Mouse (Mus musculus): ENCODE results near the gene Clmp. TPM values are rescaled to one million over a fixed set of nuclear protein-coding genes. Genes with fewer than 3 reads are reported as not detected.
A peak's percentile ranks its signal among the peaks of the same experiment; 100 is the strongest.

Gene Clmp
- total RNA-seq, 2 experiments from 2014 or later = 1.3 to 1.4 TPM

DNA sequence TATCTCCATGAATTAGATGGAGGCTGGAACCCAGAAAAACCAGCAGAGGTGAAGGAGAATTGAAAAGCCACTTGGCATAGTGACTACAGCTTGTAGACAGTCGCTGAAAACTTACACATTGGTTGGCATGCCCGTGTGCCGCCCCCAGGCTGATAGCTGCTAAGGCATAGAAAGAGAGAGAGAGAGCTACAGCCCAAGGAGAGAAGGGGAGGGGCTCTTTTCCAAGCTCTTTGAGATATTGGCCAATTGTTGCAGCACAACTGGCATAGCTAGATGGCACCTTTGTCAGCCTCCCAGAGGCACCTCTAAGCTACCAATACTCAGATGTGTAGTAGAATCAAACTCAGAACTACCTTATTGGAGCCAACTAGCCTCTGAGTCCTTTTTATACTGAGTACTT lies 1.8 kb downstream of the Clmp start:
- no peak for ATAC-seq (ENCODE audit: poor library complexity, severe bottlenecking)

- ATAC-seq (ENCODE audit: poor library complexity, severe bottlenecking) = no peak
Measured at GRCm38 (mm10) chr9:40690511-40690910, 4.7 kb downstream of the Clmp start.

GRCm38 (mm10) chr9:40693026-40693425 lies 7.3 kb downstream of the Clmp start:
- no peak for ATAC-seq (ENCODE audit: poor library complexity, severe bottlenecking)

GRCm38 (mm10) chr9:40693768-40694167 lies 8.0 kb downstream of the Clmp start:
- no peak for ATAC-seq (ENCODE audit: poor library complexity, severe bottlenecking)

DNA sequence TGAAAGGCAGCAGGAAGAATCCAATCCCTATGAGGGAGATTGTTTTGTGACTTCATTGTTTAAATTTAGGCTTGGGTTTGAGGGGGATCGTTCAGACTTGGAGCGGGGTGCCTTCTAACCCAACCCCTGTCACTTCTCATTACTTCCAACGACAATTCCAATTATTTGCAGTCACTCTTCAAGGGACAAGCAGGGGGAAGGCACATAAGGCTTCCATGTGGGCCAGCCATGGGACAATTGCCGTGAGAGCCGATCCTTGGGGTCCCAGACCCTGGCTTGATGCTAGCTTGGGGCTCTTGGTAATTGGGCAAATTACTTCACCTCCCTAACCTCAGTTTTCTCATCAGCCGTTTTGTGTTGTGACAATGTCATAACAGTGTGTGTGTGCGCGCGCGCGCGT lies 8.5 kb downstream of the Clmp start:
- no peak for ATAC-seq (ENCODE audit: poor library complexity, severe bottlenecking)

DNA sequence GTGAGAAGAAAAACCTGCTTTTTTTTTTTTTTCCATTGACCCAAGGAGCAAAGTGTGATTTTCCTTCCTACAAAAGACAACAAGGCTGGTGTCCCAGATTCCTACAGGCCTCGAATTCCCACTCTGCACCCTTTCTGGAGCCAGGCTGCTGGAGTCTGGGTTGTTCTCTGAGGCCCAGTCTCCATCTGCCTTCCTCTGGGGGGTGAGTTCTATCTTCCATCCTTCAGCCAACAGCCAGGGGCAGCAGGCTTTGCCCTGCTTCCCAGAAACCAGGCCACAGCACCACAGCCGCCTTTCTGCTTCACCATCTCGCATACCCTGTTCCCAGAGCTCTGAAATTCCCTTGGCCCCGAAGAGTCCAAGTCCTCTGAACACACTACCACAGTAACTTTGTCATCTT lies 10.3 kb downstream of the Clmp start:
- no peak for ATAC-seq (ENCODE audit: poor library complexity, severe bottlenecking)

GRCm38 (mm10) chr9:40699194-40699593 lies 13.4 kb downstream of the Clmp start:
- peak; percentile 73 for ATAC-seq (ENCODE audit: poor library complexity, severe bottlenecking)

DNA sequence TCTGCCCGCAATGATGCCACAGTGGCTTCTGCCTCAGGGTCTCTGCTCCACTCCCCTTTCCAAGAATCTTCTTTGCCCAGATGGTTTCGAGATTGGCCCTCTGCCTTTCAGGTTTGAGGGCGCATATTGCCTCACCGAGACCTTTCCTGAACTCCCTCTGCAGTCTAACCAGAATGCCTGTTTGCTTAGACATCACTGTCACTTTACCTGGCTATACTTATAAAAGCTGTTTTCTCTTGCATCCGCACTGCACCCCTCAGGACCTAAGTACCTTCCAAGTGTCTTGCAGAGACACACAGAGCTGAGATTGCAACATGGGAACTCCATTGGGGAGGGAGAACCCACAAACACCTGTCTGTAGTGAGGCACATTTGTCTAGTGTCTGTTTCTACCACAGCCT lies 14.5 kb downstream of the Clmp start:
- ATAC-seq (ENCODE audit: poor library complexity, severe bottlenecking) = no peak

DNA sequence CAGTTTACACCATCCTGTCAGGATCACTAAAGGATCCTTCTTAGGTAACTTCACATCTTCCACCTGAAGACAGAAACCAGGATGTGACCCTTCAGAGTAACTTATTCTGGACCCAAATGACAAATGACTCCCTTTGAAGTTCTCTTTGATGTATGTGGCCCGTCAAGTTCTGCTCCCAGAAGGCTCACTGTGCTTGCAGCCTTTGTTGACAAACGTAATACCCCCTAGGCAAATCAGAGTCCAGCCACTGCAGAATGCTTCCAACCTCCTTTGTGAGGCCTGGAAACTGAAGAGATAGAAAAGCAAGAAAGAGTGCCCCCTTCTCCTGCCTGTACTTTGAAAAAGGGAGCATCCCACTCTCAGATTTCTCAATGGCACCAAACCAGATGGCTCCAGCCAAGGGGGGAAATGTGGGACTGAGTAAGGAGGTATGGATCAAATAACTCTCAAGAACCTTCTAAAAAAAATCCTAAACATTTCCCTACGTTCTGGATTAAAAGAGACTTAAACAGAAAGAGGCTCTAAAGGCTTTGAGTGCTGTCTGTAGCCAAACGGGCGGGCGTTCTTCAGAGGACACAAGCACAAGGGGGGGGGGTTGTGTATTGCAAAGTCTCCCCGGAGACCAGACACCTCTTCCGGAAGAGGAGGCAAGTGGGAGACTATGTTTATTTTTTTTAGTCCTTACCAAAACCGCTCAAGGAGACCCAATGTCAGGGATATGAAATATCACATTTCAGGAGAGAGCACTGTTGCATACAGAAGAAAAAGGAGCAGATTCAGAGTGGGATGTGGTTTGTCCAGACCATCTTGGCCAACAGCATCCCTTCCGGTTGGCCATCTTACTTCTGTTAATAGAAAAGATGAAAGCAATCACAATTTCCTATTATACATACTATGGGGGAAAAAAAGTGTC lies 18.9 kb downstream of the Clmp start:
- no peak for ATAC-seq (ENCODE audit: poor library complexity, severe bottlenecking)

DNA sequence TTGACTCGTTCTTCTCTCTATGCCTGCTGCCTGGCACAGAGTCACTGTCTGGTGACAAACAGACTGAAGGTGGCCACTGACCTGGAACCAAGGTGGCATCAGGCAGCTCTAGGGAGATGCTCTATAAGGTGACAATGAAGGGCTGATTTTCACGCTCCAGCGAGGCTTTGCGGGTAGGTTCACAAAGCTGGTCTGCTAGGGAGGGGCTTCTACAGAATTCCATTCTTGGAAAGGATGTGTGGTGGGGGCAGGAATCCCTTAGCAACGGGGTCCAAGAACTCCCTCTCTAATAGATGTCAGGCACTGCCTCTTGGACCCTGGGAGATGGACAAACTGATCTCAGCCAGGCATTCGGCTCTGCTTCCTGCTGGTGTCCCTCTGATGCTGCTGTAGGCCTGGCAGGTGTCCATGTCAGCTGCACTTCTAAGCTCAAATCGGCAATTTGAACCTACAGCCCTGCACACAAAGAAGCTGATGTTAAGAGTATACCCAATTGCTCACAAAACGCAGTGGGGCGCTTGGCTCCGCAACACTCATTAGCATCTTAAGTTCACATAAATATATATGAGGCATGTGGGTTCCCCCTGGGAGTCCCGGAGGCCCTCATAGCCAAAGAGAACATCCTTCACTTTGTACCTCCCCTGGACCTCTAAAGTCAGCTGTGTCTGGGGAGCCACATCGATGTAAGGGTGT lies 22.8 kb downstream of the Clmp start:
- no peak for ATAC-seq (ENCODE audit: poor library complexity, severe bottlenecking)

DNA sequence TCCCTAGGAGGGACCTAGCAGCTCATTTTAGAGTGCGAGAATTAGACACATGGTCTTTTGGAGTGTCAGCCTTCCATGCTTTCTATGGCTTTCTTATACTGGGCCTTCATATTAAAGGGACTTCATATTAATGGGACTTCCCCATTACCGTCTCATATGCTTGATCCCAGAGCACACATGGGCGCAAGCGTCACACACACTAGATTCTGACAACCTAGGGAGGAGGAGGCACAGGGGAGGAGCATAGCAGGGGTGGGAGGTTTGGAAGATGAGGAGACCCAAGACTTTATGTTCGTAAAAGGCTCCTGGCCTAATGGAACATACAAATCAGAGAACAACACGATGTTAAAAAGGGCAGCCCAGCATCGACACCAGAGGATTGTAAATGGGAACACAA lies 23.4 kb downstream of the Clmp start:
- no peak for ATAC-seq (ENCODE audit: poor library complexity, severe bottlenecking)

GRCm38 (mm10) chr9:40709587-40709986 lies 23.8 kb downstream of the Clmp start:
- no peak for ATAC-seq (ENCODE audit: poor library complexity, severe bottlenecking)

DNA sequence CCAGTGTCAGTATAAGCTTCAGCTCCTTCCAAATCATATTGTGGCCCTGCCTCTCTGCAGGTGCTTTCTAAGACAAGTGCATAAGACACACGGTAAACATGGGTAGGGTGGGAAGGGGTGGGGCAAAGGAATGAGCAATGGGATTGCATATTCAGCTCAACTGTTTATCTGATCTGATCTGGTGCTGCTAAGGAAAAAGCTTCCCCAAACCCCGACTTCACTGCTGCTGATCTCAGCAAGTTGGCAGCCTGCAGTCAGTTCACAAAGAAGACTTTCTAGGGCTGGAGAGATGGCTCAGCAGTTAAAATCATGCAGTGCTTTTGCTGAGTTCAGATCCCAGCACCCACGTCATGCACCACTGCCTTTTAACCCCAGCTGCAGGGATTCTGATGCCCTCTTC lies 24.2 kb downstream of the Clmp start:
- no peak for ATAC-seq (ENCODE audit: poor library complexity, severe bottlenecking)

- no peak for ATAC-seq (ENCODE audit: poor library complexity, severe bottlenecking)
Measured at GRCm38 (mm10) chr9:40711654-40712053, 25.9 kb downstream of the Clmp start.

DNA sequence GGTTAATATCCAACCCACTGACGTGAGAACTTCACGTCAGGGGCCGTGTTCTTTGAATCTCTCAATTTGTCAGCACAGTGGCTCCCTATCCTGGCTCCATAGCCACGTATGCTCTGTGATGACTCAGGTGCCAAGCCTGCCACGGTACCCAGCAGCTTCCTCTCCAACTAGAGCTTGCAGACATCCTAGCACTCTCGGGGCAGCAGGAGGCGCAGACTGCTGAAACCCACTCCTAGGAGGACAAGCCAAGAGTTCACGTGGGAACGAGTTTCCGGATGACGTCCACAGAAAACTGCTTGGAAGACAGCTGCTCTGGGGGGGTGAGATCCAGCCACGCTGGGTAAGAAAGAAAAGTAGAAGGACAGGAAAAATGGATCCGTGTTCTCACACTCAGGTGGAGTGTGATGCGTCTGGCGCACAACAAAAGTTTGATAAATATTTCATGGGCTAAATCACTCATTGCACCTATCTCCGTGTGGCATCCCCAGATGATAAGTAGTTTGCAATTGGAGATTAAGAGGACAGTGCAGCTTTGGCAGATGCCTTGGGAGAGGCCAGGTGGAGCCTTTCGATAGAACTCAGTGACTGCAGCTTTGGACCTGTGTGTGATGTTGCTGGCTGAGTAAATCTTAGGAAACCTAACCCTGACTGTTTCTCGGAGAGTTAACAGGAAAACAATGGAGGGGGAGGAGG lies 31.6 kb downstream of the Clmp start:
- ATAC-seq (ENCODE audit: poor library complexity, severe bottlenecking) = no peak

DNA sequence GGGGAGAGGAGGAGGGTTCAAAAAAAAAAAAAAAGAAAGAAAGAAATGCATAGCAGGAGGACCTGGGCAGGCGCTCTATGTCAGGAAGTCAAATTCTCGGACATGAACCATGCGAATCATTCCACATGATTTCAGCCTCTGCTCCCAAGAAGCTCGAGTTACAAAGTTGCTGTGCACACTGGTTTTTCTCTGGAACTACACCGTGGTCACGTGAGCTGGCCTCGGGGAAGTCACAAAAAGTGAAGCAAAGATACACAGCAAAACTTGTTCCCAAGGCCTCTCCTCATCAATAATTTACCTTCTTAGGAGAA lies 32.1 kb downstream of the Clmp start:
- ATAC-seq (ENCODE audit: poor library complexity, severe bottlenecking) = no peak

DNA sequence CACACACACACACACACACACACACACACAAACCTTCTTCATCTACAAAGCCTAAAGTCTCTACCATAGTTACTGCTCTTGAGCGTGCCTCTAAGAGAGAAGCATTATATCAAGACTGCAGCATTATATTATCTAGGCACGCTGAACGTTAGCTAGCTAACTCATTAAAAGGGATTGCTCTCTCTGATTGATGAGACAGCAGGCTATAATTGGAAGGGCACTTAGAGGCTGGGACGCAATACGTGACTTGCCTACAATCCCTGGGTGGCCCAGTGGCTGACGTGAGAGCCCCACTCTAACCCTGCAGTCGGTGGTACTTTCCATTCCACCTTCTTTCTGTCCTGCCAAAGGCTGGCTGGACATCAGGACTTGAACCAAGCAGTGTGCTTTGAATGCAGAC lies 35.1 kb downstream of the Clmp start:
- ATAC-seq (ENCODE audit: poor library complexity, severe bottlenecking) = no peak

DNA sequence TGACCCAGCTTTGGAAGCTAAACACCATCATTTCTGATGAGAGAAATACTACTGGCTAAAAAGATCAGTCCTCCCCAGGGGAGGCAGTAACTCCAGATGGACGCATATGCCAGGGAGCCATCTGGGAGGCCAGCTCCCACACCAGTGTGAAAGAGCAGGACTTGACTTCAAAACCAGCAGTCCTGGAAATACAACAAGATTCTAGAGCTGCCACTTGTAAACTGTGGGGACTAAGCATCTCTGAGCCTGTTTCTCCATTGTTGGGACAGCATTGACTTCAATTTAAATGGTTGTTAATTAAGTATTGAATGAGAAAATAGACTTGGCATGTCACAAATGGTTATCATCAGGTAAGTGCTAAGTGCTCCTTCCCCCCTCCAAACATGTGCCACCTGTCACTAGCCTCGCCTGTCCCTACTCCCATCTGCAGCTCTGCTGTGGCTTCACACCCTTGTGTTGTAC lies 37.6 kb downstream of the Clmp start:
- no peak for ATAC-seq (ENCODE audit: poor library complexity, severe bottlenecking)

DNA sequence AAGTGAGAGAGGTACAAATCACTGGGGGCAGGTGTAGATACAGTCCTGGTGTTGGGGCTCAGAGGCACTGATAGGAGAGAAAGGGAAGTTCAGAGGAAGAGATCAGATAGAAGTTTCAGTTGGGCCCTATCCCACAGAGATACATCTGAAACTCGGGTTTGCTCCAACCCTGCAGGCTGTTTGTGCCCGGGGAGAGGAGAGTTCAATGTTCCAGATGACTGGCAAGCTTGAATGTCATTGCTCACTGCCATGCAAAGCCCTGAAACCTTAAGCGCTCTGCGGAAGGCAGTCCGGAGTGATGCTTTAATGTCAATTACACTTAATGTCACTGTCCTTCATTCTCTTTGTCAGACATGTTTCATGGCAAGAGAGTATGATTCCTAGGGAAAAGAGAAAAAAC lies 39.2 kb downstream of the Clmp start:
- ATAC-seq (ENCODE audit: poor library complexity, severe bottlenecking) = no peak

- ATAC-seq (ENCODE audit: poor library complexity, severe bottlenecking) = peak; percentile 53
Measured at GRCm38 (mm10) chr9:40727140-40727823, 41.5 kb downstream of the Clmp start.

- ATAC-seq (ENCODE audit: poor library complexity, severe bottlenecking) = peak; percentile 43
Measured at GRCm38 (mm10) chr9:40727824-40728495, 42.2 kb downstream of the Clmp start.

All from megakaryocyte, adult 5-6 weeks (primary cell).